Mouse (Mus musculus) retina, adult 2 months (tissue): Measurements from ENCODE around the gene Samd4b.
"Not testable (repeated sequence)": the region's sequence is repeated elsewhere in the genome, so short reads cannot be mapped to it uniquely, and the experiment has no call there.

Experiments
- DNase-seq: peaks from one replicate; pipeline ENCODE4 v3.0.0-alpha.2; 2012; ENCODE audit warnings: low read depth, low spot score

Gene Samd4b

GRCm38 (mm10) chr7:28597642-28598446, at the start of gene Samd4b, which contains the start of gene Pak4:
TSS of gene Samd4b (minus strand) at chr7:28598144.
TSS of gene Pak4 (minus strand) at chr7:28598185.
- DNase-seq: peak; percentile 96

GRCm38 (mm10) chr7:28647016-28647415, 49.1 kb upstream of the Samd4b start:
- DNase-seq: no peak

- no peak for DNase-seq
These were observed 48.1 kb upstream of the Samd4b start for GRCm38 (mm10) chr7:28645947-28646475.

GRCm38 (mm10) chr7:28645366-28645765, 47.4 kb upstream of the Samd4b start:
- DNase-seq: no peak

- no peak for DNase-seq
These were observed 43.6 kb upstream of the Samd4b start for GRCm38 (mm10) chr7:28641546-28641945.

GRCm38 (mm10) chr7:28637511-28637910, 39.6 kb upstream of the Samd4b start:
- DNase-seq: no peak

GRCm38 (mm10) chr7:28634128-28634527, 36.2 kb upstream of the Samd4b start:
- no peak for DNase-seq

- DNase-seq: no peak
These were observed 33.1 kb upstream of the Samd4b start, which contains the start of gene Acp7 for GRCm38 (mm10) chr7:28631073-28631472. TSS of gene Acp7 (minus strand) at chr7:28631332.

GRCm38 (mm10) chr7:28624791-28625190, 26.8 kb upstream of the Samd4b start:
- no peak for DNase-seq

- DNase-seq: no peak
These were observed 21.3 kb upstream of the Samd4b start for GRCm38 (mm10) chr7:28619098-28619715.

- DNase-seq: no peak
These were observed 8.0 kb upstream of the Samd4b start for GRCm38 (mm10) chr7:28605951-28606350.

- not testable (repeated sequence) for DNase-seq
These were observed 5.8 kb upstream of the Samd4b start for GRCm38 (mm10) chr7:28603788-28604187.

- DNase-seq: no peak
These were observed 5.2 kb upstream of the Samd4b start for GRCm38 (mm10) chr7:28603136-28603535.

- DNase-seq: no peak
These were observed 3.7 kb upstream of the Samd4b start for GRCm38 (mm10) chr7:28601668-28602067.

GRCm38 (mm10) chr7:28601029-28601428, 3.1 kb upstream of the Samd4b start:
- DNase-seq: no peak

- DNase-seq: no peak
These were observed 1.0 kb upstream of the Samd4b start for GRCm38 (mm10) chr7:28598951-28599350.

GRCm38 (mm10) chr7:28597277-28597570, 720 bp downstream of the Samd4b start:
- DNase-seq: no peak

- DNase-seq: peak; percentile 33
These were observed 1.3 kb downstream of the Samd4b start for GRCm38 (mm10) chr7:28596436-28597276.

- no peak for DNase-seq
These were observed 2.1 kb downstream of the Samd4b start for GRCm38 (mm10) chr7:28595751-28596435.

- DNase-seq: no peak
These were observed 4.5 kb downstream of the Samd4b start for GRCm38 (mm10) chr7:28593206-28594111.
